Mouse (Mus musculus) kidney, postnatal 14 days (tissue): ENCODE measurements at regions not wholly inside any gene's neighbourhood (a gene's known extent, or its start where the extent isn't known, plus 50 kb on each side); places are given as distances from the start of the nearest gene placed in this dataset.

Experiments used
- DNase-seq: peaks from one replicate; pipeline ENCODE4 v3.0.0; 2022; ENCODE audit warnings: mixed read lengths

GRCm38 (mm10) chr5:50122829-50123241 lies 64.0 kb upstream of the Adgra3 start:
- DNase-seq, result no peak

DNA sequence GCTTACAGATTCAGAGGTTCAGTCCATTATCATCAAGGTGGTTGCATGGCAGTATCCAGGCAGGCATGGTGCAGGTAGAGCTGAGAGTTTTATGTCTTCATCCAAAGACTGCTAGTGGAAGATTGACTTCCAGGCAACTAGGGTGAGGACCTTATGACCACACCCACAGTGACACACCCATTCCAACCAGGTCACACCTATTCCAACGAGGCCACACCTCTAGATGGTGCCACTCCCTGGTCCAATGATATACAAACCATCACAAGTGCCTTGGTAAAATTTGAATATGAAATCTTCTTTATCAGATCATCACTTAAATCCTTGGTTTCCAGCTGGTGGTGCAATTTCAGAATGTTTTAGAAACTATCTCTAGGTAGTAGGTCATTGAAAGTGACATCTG lies 61.1 kb upstream of the Adgra3 start:
- no peak for DNase-seq
